Mouse (Mus musculus) lung, postnatal 0 days (tissue): ENCODE measurements at regions not wholly inside any gene's neighbourhood (a gene's known extent, or its start where the extent isn't known, plus 50 kb on each side); places are given as distances from the start of the nearest gene placed in this dataset.

Experiments
- CTCF ChIP-seq: IDR thresholded peaks from 2 replicates; pipeline ENCODE4 v1.5.1; 2016; ENCODE audit warnings: antibody characterized with exemption, mild to moderate bottlenecking
- EP300 ChIP-seq: IDR thresholded peaks from 2 replicates; pipeline ENCODE4 v1.6.1; 2016; ENCODE audit warnings: antibody characterized with exemption, mild to moderate bottlenecking, control low read depth

GRCm38 (mm10) chr13:83268663-83269062 lies 235.2 kb upstream of the Mef2c start:
- no peak for TF ChIP-seq CTCF
- TF ChIP-seq EP300 = no peak
